Mouse (Mus musculus) liver, postnatal 0 days (tissue): Measurements from ENCODE around the gene Mvd.

Experiments
- CTCF ChIP-seq: sonication (generic); IDR thresholded peaks from 2 replicates; pipeline ENCODE4 v1.5.1; 2016; ENCODE audit warnings: antibody characterized with exemption, low read depth
- EP300 ChIP-seq: IDR thresholded peaks from 2 replicates; pipeline ENCODE4 v1.6.1; 2016; ENCODE audit warnings: antibody characterized with exemption, low read depth, mild to moderate bottlenecking

DNA sequence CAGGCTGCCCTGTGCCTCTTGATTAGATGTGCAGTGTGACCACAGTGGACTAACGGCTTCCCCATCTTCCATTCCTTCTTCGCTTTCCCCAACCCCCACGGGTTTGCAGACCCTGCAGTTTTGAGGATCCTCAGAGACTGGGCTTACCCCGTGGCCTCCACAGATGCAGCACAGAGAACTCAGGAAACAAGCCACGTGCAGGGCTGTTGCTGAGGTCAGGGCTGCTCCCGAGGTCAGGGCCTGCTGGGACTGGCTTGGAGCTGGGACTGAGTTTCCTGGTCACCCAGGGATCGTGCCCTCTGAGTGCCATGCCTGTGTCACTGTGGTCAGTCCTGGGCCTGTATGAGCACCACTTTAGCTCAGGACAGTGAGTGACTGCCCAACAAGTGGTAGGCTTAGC lies 21.8 kb upstream of the Mvd start:
- TF ChIP-seq CTCF (no peak), EP300 (no peak)
